Mouse (Mus musculus) intestine, embryonic 16.5 days (tissue): ENCODE results near the gene Notch2. TPM values are rescaled to one million over a fixed set of nuclear protein-coding genes. Genes with fewer than 3 reads are reported as not detected.
A peak's percentile ranks its signal among the peaks of the same experiment; 100 is the strongest.

Experiments used
- ATAC-seq: fragments of 200-750 bp; cut with Nextera tagmentation; 2 replicates; pipeline ENCODE4 v1.8.0; 2017; ENCODE audit warnings: moderate TSS enrichment, moderate library complexity
- H3K27ac ChIP-seq: fragments of 300-500 bp; sonication (generic); 2 replicates; pipeline ENCODE4 v1.5.1; 2014; ENCODE audit warnings: mild to moderate bottlenecking, low read length
- H3K27me3 ChIP-seq: fragments of 300-500 bp; sonication (generic); replicated peaks from 2 replicates; pipeline ENCODE4 v1.6.1; 2014; ENCODE audit warnings: low read length, control low read depth, mixed read lengths; ENCODE audit not compliant: control insufficient read depth, insufficient read depth
- H3K36me3 ChIP-seq: fragments of 300-500 bp; sonication (generic); 2 replicates; pipeline ENCODE4 v1.6.1; 2014; ENCODE audit warnings: low read length, control low read depth; ENCODE audit not compliant: control insufficient read depth, insufficient read depth
- H3K4me1 ChIP-seq: fragments of 300-500 bp; sonication (generic); 2 replicates; pipeline ENCODE4 v1.6.1; 2014; ENCODE audit warnings: low read length, control low read depth, mixed read lengths; ENCODE audit not compliant: control insufficient read depth, insufficient read depth
- H3K4me2 ChIP-seq: fragments of 300-500 bp; sonication (generic); 2 replicates; pipeline ENCODE4 v1.6.1; 2014; ENCODE audit warnings: low read depth, low read length, control low read depth
- H3K4me3 ChIP-seq: fragments of 300-500 bp; sonication (generic); 2 replicates; pipeline ENCODE4 v1.5.1; 2014; ENCODE audit warnings: mild to moderate bottlenecking, low read length
- H3K9ac ChIP-seq: fragments of 300-500 bp; sonication (generic); 2 replicates; pipeline ENCODE4 v1.6.1; 2014; ENCODE audit warnings: low read depth, low read length
- H3K9me3 ChIP-seq: fragments of 300-500 bp; sonication (generic); 2 replicates; pipeline ENCODE4 v1.6.1; 2016; ENCODE audit warnings: low read length, control low read depth; ENCODE audit not compliant: control insufficient read depth
- WGBS: fragments of 180-500 bp; shearing (Covaris S2); extraction: QIAGEN DNeasy Blood & Tissue Kit; methylation state at CpG from one replicate; pipeline ENCODE4 v1.1.7; 2014; 5-methylcytosine and 5-hydroxymethylcytosine counted together
- polyA plus RNA-seq: library from polyadenylated mRNA; unstranded; fragments of >200 nt; fragmentation: Nextera tagmentation; extraction: Ambion mirVana; gene quantifications from 2 replicates; pipeline ENCODE4 v1.2.1, GENCODE M21; 2015

Notch2 gene
- polyA plus RNA-seq, 1 experiment from 2014 or later, result 9.1 TPM

DNA sequence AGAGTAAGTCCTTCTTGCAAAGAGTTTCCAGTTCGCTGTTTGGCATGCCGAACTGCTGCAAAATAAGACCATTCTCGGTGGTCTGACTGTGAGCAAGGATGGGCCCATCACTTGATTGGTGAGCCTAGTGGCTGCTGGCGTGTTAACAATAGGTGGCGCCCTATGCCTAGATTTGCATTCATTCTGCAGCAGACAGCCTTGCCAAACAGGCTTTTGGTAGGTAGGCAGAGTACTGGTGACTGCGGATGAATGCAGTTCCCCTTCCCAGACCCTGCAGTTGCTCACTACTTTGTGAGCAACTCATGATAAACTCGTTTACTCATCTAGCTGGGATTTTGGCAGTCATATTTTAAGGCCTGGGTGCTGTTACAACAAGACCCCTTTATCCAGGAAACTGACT is 167.5 kb downstream of the Notch2 start:
- Histone ChIP-seq H3K4me2 (no peak overlapping the region), H3K27me3 (no peaks in the 10 kb centered on the region), H3K4me3 (no peak overlapping the region), H3K9me3 (0 out of 2 replicates have a peak, but pooled peaks cover 5% of the 10 kb centered on the region), H3K9ac (no peak overlapping the region), H3K36me3 (no peaks in the 10 kb centered on the region), H3K4me1 (no peaks in the 10 kb centered on the region), H3K27ac (no peak overlapping the region)
- WGBS, result 26% methylated on average over 7 of the region's 7 CpGs
- 0 out of 2 replicates have a peak, but pooled peaks have one; percentile 64 for ATAC-seq

DNA sequence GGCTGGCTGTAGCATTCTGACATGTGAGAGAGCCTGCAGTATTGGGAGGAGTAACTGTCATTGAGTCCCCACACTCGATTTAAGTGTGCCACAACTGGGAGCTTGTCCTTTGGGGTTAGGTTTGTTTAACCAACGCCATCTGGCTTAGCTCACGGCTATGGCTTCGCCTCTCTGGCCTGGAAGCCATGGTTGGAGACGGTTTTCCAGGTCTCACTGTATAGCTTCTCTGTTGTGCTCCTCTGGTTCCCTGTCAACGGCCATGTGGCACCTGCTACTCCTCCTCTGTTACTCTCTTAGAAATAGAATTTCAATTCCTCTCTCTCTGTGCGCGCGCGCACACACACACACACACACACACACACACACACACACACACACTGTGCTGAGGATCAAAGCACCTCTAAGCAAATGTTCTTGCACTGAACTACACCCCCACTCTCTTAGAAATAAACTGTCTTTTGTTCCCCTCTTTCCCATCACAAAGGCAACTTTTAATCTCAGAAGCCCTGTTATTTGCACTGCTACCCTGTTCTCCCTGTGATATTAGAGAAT is 171.9 kb downstream of the Notch2 start:
- Histone ChIP-seq H3K36me3 (no peaks in the 10 kb centered on the region), H3K4me1 (peaks cover 5% of the 10 kb centered on the region; the same call in 1 of the 2 replicates), H3K9me3 (no peaks in the 10 kb centered on the region), H3K4me3 (no peak overlapping the region), H3K9ac (no peak overlapping the region), H3K27me3 (no peaks in the 10 kb centered on the region), H3K27ac (no peak overlapping the region), H3K4me2 (no peak overlapping the region)
- 57% methylated on average over 10 of the region's 10 CpGs for WGBS
- no peak for ATAC-seq

DNA sequence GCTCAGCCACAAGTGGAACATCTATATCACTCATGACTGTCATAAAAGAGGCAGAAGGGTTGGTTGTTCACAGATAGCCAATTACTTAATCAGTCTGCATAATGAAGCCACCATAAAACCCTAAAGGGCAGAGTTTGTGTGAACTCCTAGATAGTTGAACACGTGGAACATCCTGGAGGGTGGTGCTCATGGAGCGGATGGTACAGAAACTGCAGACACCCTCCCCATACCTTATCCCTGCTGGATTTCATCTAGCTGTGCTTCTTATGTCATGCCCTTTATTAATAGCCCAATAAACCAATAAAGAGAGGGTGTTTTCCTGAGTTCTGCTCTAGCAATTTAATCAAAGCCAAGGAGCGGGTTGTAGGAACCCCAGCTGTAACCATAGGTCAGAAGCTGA is 174.4 kb downstream of the Notch2 start:
- Histone ChIP-seq H3K27ac (no peak overlapping the region), H3K27me3 (no peaks in the 10 kb centered on the region), H3K9ac (no peak overlapping the region), H3K9me3 (no peaks in the 10 kb centered on the region), H3K36me3 (no peaks in the 10 kb centered on the region), H3K4me2 (no peak overlapping the region), H3K4me3 (no peak overlapping the region), H3K4me1 (peaks cover 5% of the 10 kb centered on the region; the same call in 1 of the 2 replicates)
- WGBS, result 67% methylated on average over 3 of the region's 3 CpGs
- peak; percentile 99 for ATAC-seq

DNA sequence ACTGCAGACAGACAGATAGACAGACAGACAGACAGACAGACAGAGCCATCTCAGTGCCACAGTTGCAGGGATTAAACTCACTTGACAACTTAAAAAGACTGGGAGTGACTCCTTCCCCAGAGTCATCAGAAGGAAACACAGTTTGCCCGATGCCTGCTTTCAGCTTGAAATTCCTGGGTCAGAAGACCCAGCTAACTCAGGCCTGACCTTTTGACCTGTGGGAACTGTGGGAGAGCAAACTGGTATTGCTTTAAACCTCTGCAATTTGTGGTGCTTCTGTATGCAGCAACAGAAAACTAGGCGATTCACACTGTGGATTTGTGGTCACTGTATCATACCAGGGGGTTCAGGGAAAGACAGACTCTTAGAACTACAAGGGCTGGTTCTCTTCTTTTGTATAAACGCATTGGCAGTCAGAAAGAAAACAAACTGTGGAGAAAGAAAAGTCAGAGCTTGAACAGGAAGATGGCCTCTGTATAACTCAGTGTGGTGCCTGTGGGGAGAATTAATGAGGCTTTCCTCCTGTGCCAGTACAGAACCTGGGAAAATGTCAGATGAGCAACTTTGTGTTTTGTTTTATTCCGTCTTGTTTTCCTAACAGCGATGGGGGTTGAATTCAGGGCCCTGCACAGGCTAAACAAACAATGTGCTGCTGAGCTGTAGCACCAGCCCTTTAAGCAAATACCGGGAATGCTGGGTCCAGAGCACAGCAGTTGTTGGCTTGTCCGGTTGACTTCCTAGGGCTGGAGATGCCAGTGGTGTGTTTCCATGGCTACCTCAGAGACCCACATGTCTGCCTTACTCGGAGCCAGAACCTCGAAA is 184.6 kb downstream of the Notch2 start:
- no peak overlapping the region for H3K27ac ChIP-seq
- WGBS, result 18% methylated on average over 9 of the region's 9 CpGs
- no peaks in the 10 kb centered on the region for H3K9me3 ChIP-seq
- H3K4me3 ChIP-seq, result no peak overlapping the region
- H3K4me1 ChIP-seq, result peaks cover 8% of the 10 kb centered on the region; the same call in 1 of the 2 replicates
- peak; percentile 44; the same call in 1 of the 2 replicates for ATAC-seq
- no peaks in the 10 kb centered on the region for H3K27me3 ChIP-seq
- no peaks in the 10 kb centered on the region for H3K36me3 ChIP-seq
- H3K4me2 ChIP-seq, result no peak overlapping the region
- H3K9ac ChIP-seq, result no peak overlapping the region

DNA sequence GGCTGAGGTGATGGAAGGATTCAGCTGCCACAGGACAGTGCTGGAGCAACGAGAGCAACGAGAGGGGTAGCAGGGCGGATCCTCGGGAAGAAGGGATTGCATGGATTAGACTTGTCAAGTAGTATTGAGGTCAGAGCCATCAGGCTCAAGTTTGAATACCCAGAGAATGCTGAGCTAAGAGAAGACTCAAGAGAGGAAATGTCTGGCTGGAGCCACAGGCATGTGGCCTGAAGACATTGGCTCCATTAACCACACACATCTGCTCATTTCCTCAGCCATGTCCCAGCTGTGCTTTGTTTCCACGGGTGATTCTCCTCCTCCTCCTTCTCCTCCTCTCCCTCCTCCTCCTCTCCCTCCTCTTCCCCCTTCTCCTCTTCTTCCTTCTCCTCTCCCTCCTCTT is 186.4 kb downstream of the Notch2 start:
- H3K9me3 ChIP-seq, result no peaks in the 10 kb centered on the region
- no peak overlapping the region for H3K4me3 ChIP-seq
- peak; percentile 35; the same call in 1 of the 2 replicates for ATAC-seq
- H3K4me1 ChIP-seq, result peaks cover 15% of the 10 kb centered on the region; the same call in 1 of the 2 replicates
- no peaks in the 10 kb centered on the region for H3K27me3 ChIP-seq
- 62% methylated on average over 5 of the region's 5 CpGs for whole genome bisulfite sequencing
- no peak overlapping the region for H3K9ac ChIP-seq
- no peak overlapping the region for H3K27ac ChIP-seq
- no peak overlapping the region for H3K4me2 ChIP-seq
- H3K36me3 ChIP-seq, result no peaks in the 10 kb centered on the region

Other genes with a start within 250 kb of the Notch2 start
- gene Pde4dip, start 124.8 kb upstream of the Notch2 start, polyA plus RNA-seq, result 20.2 and 21.2 TPM in 2 replicates
- gene Sec22b, start 112.3 kb upstream of the Notch2 start, polyA plus RNA-seq, result 152 and 157 TPM in 2 replicates
- gene Adam30, start 147.1 kb downstream of the Notch2 start, polyA plus RNA-seq, result not detected in 2 replicates
- gene Reg4, start 208.6 kb downstream of the Notch2 start, polyA plus RNA-seq, result 28.4 and 37.9 TPM in 2 replicates